Mouse (Mus musculus): ENCODE measurements around the gene Scn2b. TPM values are rescaled to one million over a fixed set of nuclear protein-coding genes. Genes with fewer than 3 reads are reported as not detected.

The Scn2b gene
- 0.24 TPM for polyA plus RNA-seq (2014; fragmentation: Illumina TruSeq; extraction: RNeasy Lipid Tissue Mini Kit (QIAGEN cat#74804); ENCODE audit: low read depth, low replicate concordance)

DNA sequence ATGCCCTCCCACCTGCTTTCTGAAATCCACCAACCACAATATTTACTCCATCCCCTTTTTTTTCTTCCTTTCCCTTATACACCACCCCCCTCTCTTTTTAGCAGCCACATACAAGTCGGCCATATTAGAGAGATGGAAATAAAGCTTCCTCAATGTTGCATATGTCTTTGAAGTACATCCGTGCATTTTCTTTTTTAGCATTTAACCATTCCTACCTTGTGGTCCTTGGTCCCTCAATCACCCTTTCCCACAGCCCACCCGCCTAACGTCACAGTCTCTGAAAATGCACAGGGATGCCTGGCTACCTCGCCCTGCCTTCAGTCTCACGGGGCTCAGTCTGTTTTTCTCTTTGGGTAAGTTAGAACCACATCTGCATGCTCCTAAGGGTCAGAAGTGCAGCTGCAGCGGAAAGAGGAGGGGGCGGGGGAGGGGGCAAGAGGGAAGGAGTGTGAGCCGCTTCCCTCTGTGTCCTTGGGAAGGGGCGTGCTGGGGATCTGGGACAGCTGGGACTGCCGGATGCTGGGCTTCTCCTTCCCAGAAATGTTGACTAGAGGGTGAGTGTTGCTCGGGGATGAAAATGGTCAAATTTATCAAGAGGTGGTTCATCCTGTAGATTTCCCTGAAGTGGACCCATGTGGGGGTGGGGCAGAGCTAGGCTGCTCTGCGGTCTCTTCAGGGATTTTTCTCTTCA, at the start of gene Scn2b:
Gene Scn2b (plus strand): TSS at position 42 of the 691 bp plus-strand sequence.

DNA sequence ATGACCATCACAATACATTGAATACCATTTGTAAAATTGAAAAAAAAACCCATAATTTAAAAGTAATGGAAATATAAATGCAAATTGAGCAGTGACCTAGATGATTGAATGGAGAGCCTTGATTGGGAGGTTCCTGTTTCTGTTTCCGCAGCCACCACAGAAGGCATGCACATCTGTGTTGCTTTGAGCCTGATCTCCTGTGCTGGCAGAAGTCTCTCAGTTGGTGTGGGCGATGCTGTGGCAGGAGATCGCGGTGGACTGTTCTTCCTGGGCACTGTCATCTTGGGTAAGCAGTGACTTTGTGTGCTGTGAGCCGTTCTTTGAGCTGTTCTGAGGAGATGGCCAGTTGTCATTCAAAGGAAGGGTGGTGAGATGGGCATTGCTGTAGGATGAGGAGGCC, 38.6 kb upstream of the Scn2b start, which contains the start of gene Jaml:
Gene Jaml (plus strand): TSS at position 173 of the 400 bp plus-strand sequence.

DNA sequence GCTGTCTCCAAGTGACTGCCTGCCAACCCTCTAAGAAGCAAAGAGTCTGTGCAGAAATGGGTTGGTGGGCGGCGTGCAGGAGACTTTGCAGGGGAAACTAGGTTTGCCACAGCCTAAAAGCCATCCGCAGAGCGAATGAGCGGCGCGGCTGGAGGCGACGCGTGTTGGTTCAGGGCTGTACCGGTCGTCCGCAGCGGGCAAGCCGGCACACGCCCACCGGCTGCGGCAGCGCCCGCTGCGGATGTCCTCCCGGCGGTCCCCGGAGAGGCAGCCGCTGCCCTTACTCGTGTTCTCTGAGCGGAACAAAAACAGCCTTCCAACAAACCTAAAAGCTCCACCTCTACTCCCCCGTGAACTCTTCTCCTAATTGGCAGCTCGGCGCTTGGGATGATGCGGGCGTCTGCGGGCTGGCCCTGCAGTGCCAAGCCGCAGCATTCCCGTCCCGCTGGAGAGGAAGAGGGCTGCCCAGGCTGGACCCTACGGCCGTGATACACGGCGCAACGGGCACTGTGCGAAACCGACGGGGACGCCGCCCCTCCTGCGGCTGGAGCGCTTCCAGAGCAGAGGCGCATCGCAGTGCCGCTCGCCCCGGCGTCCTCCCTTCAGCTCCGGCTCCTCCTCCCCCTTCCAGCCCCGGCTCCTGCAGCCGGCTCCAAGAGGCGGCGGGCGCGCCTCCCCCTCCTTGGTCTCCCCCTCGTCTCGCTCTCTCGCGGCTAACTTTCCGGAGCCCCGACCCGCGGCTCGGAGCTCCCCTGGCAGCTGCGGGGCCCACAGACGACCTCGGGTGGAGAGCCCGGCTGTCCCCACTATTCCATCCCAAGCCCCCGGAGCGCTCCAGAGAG, 20.8 kb downstream of the Scn2b start, which contains the start of gene Scn4b:
Gene Scn4b (plus strand): TSS at position 205 of the 842 bp plus-strand sequence.

Other genes starting within 250 kb of the Scn2b start
- 13.0 TPM for gene Kmt2a, start 236.5 kb upstream of the Scn2b start, polyA plus RNA-seq (2014; fragmentation: Illumina TruSeq; extraction: RNeasy Lipid Tissue Mini Kit (QIAGEN cat#74804); ENCODE audit: low read depth, low replicate concordance)
- 2,238 TPM for gene Atp5l, start 197.0 kb upstream of the Scn2b start, polyA plus RNA-seq (2014; fragmentation: Illumina TruSeq; extraction: RNeasy Lipid Tissue Mini Kit (QIAGEN cat#74804); ENCODE audit: low read depth, low replicate concordance)
- gene Ube4a, start 152.2 kb upstream of the Scn2b start, polyA plus RNA-seq (2014; fragmentation: Illumina TruSeq; extraction: RNeasy Lipid Tissue Mini Kit (QIAGEN cat#74804); ENCODE audit: low read depth, low replicate concordance): 25.2 TPM
- not detected for gene Cd3g, start 137.4 kb upstream of the Scn2b start, polyA plus RNA-seq (2014; fragmentation: Illumina TruSeq; extraction: RNeasy Lipid Tissue Mini Kit (QIAGEN cat#74804); ENCODE audit: low read depth, low replicate concordance)
- 0.29 TPM for gene Cd3d, start 136.0 kb upstream of the Scn2b start, polyA plus RNA-seq (2014; fragmentation: Illumina TruSeq; extraction: RNeasy Lipid Tissue Mini Kit (QIAGEN cat#74804); ENCODE audit: low read depth, low replicate concordance)
- gene Cd3e, start 108.2 kb upstream of the Scn2b start, polyA plus RNA-seq (2014; fragmentation: Illumina TruSeq; extraction: RNeasy Lipid Tissue Mini Kit (QIAGEN cat#74804); ENCODE audit: low read depth, low replicate concordance): not detected
- gene Mpzl2, start 78.0 kb upstream of the Scn2b start, polyA plus RNA-seq (2014; fragmentation: Illumina TruSeq; extraction: RNeasy Lipid Tissue Mini Kit (QIAGEN cat#74804); ENCODE audit: low read depth, low replicate concordance): 0.63 TPM
- 2.0 TPM for gene Mpzl3, start 62.6 kb upstream of the Scn2b start, polyA plus RNA-seq (2014; fragmentation: Illumina TruSeq; extraction: RNeasy Lipid Tissue Mini Kit (QIAGEN cat#74804); ENCODE audit: low read depth, low replicate concordance)
- 0.42 TPM for gene Jaml, start 38.6 kb upstream of the Scn2b start, polyA plus RNA-seq (2014; fragmentation: Illumina TruSeq; extraction: RNeasy Lipid Tissue Mini Kit (QIAGEN cat#74804); ENCODE audit: low read depth, low replicate concordance)
- 13.2 TPM for gene Scn4b, start 20.6 kb downstream of the Scn2b start, polyA plus RNA-seq (2014; fragmentation: Illumina TruSeq; extraction: RNeasy Lipid Tissue Mini Kit (QIAGEN cat#74804); ENCODE audit: low read depth, low replicate concordance)
- not detected for gene BC049352, start 64.2 kb downstream of the Scn2b start, polyA plus RNA-seq (2014; fragmentation: Illumina TruSeq; extraction: RNeasy Lipid Tissue Mini Kit (QIAGEN cat#74804); ENCODE audit: low read depth, low replicate concordance)
- not detected for gene Tmprss4, start 86.3 kb downstream of the Scn2b start, polyA plus RNA-seq (2014; fragmentation: Illumina TruSeq; extraction: RNeasy Lipid Tissue Mini Kit (QIAGEN cat#74804); ENCODE audit: low read depth, low replicate concordance)
- 2.6 TPM for gene Il10ra, start 151.4 kb downstream of the Scn2b start, polyA plus RNA-seq (2014; fragmentation: Illumina TruSeq; extraction: RNeasy Lipid Tissue Mini Kit (QIAGEN cat#74804); ENCODE audit: low read depth, low replicate concordance)
- 1.9 TPM for gene Tmprss13, start 201.3 kb downstream of the Scn2b start, polyA plus RNA-seq (2014; fragmentation: Illumina TruSeq; extraction: RNeasy Lipid Tissue Mini Kit (QIAGEN cat#74804); ENCODE audit: low read depth, low replicate concordance)

All from heart, adult 10 weeks (tissue).